Mouse (Mus musculus): ENCODE results near the gene Aspn. TPM values are rescaled to one million over a fixed set of nuclear protein-coding genes. Genes with fewer than 3 reads are reported as not detected.

The Aspn gene
- not detected for polyA plus RNA-seq (2021)

DNA sequence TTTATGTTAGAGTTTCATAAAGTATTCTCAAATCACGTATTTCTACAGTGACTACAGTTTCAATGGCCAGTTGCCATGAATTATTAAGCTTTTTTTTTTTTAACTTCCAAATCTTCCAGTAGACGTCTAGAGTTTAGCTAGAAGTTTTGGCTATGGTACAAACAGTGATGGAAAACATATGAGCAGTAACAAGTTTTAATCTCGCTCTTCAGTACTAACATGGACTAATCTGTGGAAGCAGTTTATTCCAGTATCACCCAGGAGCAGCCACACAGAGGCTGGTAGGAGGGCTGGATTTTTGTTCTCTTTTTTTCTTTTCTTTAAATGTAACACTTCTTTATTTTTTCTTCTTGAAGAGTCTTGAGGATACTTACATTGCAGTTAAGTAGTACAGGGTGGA, at the start of gene Aspn:
Gene Aspn, plus strand, starts transcription at position 165 of the 400 bp plus-strand sequence.
- no peak for DNase-seq (ENCODE audit: low read depth, low spot score)
- in situ Hi-C loops (cut with MboI; ENCODE audit: low pct_unique_long_range_greater_than_20kb), result no loop called here

DNA sequence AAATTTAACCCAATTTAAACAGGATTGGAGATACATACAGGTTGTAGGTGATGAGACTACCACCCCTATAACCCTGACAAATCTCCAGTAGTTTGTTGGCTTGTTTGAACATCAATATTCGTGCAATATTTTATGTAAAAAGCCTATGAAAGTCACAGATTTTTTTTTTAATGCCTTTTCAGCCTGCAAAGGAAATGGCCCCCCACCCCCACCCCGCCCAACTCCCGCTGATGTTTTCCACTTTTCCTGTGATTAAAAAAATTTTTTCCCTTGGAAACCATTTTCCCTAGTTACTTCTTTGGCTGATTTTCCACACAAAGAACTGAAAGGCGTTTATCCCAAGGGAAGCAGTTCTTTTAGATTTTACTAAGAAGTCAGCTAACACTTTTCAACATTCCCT, 39.7 kb upstream of the Aspn start, which contains the start of gene Ecm2:
Gene Ecm2, plus strand, starts transcription at position 301 of the 400 bp plus-strand sequence.
- ATAC-seq, result no peak
- CTCF ChIA-PET, result interaction anchor here (1.0 to 1.4 kb wide), 2 partner anchors 12 to 37 kb away, joined by 3 read pairs; partner anchors contain the start of gene Tes3-ps
- POLR2A ChIA-PET, result no interaction called here
- DNase-seq (ENCODE audit: low read depth, low spot score), result no peak
- TF ChIP-seq CTCF (IDR thresholded peaks at IDR 0.05), result no peak
- H3K27me3 ChIP-seq, result no peaks in the 10 kb centered on the region
- in situ Hi-C loops (cut with MboI; ENCODE audit: low pct_unique_long_range_greater_than_20kb), result no loop called here

More for the DNA sequence above, at the start of gene Aspn:
- no peak for TF ChIP-seq CTCF (IDR thresholded peaks at IDR 0.05)
- no peak for ATAC-seq
- POLR2A ChIA-PET, result interaction anchor here (0.6 kb wide), 1 partner anchor 201 kb away, joined by 4 read pairs; no protein-coding TSS in a partner anchor
- CTCF ChIA-PET, result interaction anchor here (0.8 kb wide), 1 partner anchor 82 kb away, joined by 3 read pairs; no protein-coding TSS in a partner anchor
- H3K27me3 ChIP-seq, result no peaks in the 10 kb centered on the region

DNA sequence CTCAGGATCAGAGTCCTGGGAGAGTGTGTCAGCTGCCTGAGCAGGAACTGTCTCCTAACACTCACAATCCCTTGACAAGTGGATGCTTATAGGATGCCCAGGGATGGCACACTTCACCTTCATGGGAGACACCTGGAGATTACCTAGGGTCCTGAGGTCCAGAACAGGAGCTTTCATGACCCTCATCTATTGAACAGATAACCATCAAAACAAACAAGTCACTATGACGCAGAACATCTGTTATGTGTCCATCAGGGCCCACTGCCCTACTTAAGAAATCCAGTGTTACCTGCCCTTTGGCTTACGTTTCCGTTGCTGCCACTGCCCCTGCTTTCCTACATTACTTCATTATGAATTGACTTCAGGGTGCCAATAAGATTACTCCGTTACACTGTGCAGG, 38.5 kb upstream of the Aspn start:
- no peaks in the 10 kb centered on the region for H3K27me3 ChIP-seq
- in situ Hi-C loops (cut with MboI; ENCODE audit: low pct_unique_long_range_greater_than_20kb), result no loop called here
- DNase-seq (ENCODE audit: low read depth, low spot score) (no peak), ATAC-seq (no peak)
- ChIA-PET POLR2A (no interaction called here), CTCF (interaction anchor here (1.4 kb wide), 1 partner anchor 13 kb away, joined by 3 read pairs; the partner anchor contains the start of gene Tes3-ps)
- no peak for TF ChIP-seq CTCF (IDR thresholded peaks at IDR 0.05)

DNA sequence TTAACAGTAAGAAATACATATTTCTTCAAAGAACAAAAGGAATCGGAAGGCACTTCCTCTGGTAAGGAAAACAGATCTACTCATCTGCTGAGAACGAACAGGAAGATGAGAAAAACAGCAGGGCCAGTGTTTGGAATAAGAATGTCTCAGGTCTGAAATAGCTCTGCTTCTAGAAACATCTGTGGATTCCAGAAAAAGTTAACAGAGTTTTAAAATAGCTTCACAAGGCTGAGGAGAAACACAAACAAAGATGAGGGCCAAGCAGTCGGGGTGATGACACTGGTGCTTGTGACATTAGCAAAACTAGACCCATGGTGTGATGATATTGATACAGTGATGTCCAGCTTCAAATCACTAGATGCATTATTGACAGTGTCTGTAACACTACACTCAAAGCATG, 37.1 kb upstream of the Aspn start:
- DNase-seq (ENCODE audit: low read depth, low spot score) (no peak), ATAC-seq (no peak)
- in situ Hi-C loops (cut with MboI; ENCODE audit: low pct_unique_long_range_greater_than_20kb), result no loop called here
- ChIA-PET POLR2A (interaction anchor here (0.6 kb wide), 1 partner anchor 23 kb away, joined by 3 read pairs; no protein-coding TSS in a partner anchor), CTCF (no interaction called here)
- TF ChIP-seq CTCF (IDR thresholded peaks at IDR 0.05), result no peak
- H3K27me3 ChIP-seq, result no peaks in the 10 kb centered on the region

DNA sequence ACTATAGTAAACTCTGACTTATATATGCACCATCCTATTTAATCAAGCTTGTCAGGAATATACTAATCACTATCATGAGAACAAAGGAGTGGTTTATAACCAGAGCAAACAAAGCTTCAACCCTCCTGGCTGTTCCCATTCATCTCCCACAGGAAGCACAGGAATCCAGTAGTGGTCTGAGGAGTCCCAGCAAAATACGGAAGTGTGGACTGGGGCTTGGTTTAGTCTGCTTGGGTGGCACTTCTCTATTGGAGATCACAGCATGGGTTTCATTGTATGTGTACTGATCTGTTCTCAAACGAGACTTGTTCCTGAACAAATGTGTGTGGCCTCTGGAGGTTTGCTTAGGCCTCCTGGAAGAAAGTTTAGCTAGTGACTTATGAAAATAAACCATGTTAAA, 25.5 kb upstream of the Aspn start:
- H3K27me3 ChIP-seq, result no peaks in the 10 kb centered on the region
- ATAC-seq (no peak), DNase-seq (ENCODE audit: low read depth, low spot score) (no peak)
- CTCF ChIA-PET, result interaction anchor here (0.9 kb wide), 2 partner anchors 13 to 26 kb away, joined by 3 to 4 read pairs; partner anchors contain the start of gene Tes3-ps
- POLR2A ChIA-PET, result no interaction called here
- TF ChIP-seq CTCF (IDR thresholded peaks at IDR 0.05), result no peak
- in situ Hi-C loops (cut with MboI; ENCODE audit: low pct_unique_long_range_greater_than_20kb), result no loop called here

DNA sequence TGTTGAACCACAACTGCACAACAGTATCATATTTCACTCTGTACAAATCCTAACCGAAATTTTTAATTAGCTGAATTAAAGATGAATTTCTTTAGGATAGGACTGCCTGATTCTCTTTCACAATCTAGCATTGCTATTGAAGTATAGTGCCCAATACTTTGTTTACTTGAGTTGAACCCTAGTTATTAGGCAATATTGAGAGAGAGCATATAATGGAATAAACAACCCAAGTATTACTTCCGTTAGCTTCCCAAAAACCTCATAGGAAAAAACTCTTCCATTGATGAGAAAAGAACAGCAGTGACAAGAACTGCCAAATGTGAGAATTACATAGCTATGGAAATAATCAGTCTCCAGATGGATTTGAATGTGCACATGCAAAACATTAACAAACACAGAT, 18.0 kb upstream of the Aspn start:
- DNase-seq (ENCODE audit: low read depth, low spot score) (no peak), ATAC-seq (no peak)
- CTCF ChIA-PET, result no interaction called here
- no peak for TF ChIP-seq CTCF (IDR thresholded peaks at IDR 0.05)
- H3K27me3 ChIP-seq, result no peaks in the 10 kb centered on the region
- in situ Hi-C loops (cut with MboI; ENCODE audit: low pct_unique_long_range_greater_than_20kb), result no loop called here
- POLR2A ChIA-PET, result interaction anchor here (0.7 kb wide), 1 partner anchor 25 kb away, joined by 3 read pairs; no protein-coding TSS in a partner anchor

DNA sequence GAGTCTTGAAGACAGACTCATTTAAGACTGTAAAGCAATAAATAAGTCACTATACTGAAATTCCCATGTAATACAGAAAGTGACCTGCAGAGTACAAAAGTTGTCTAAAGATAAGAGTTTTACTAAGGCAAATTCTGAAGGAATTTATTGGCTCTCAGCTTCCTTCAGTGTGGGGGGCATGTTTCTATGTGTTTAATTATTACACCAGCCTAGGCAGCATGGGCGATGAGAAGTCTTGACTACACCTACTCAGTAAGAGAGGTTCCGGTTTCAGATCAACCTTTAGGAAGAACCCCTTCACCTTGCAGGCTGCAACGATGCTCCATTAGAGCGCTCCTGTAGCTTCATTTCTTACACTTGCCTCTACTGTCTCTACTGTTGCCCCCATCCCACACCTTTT, 13.6 kb upstream of the Aspn start:
- in situ Hi-C loops (cut with MboI; ENCODE audit: low pct_unique_long_range_greater_than_20kb), result no loop called here
- ATAC-seq, result no peak
- no peaks in the 10 kb centered on the region for H3K27me3 ChIP-seq
- CTCF ChIA-PET, result interaction anchor here (1.4 to 1.5 kb wide), 2 partner anchors 10 to 12 kb away, joined by 4 read pairs; no protein-coding TSS in a partner anchor
- no peak for TF ChIP-seq CTCF (IDR thresholded peaks at IDR 0.05)
- no peak for DNase-seq (ENCODE audit: low read depth, low spot score)
- POLR2A ChIA-PET, result interaction anchor here (0.7 kb wide), 1 partner anchor 24 kb away, joined by 3 read pairs; no protein-coding TSS in a partner anchor

DNA sequence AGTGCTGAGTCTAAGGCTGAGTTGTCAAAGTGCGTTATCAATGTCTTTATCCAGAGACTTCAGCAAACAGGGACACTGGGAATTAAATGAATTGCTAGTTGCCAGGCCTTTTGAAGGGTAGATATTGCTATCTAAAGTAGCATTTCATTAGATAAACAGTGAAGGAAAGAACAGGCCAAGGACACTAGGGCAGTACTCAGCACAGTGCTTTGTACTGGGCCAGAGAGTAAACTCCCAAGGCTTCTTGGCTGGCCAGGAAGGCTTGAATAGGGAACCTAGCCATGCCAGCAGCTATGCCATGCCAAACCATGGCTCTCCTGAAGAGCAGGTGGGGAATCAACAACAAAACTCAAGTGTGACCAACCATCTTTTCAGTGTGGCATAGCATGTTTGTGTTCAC, 7.3 kb upstream of the Aspn start:
- in situ Hi-C loops (cut with MboI; ENCODE audit: low pct_unique_long_range_greater_than_20kb), result no loop called here
- ATAC-seq, result no peak
- ChIA-PET CTCF (no interaction called here), POLR2A (no interaction called here)
- DNase-seq (ENCODE audit: low read depth, low spot score), result no peak
- H3K27me3 ChIP-seq, result no peaks in the 10 kb centered on the region
- TF ChIP-seq CTCF (IDR thresholded peaks at IDR 0.05), result no peak

DNA sequence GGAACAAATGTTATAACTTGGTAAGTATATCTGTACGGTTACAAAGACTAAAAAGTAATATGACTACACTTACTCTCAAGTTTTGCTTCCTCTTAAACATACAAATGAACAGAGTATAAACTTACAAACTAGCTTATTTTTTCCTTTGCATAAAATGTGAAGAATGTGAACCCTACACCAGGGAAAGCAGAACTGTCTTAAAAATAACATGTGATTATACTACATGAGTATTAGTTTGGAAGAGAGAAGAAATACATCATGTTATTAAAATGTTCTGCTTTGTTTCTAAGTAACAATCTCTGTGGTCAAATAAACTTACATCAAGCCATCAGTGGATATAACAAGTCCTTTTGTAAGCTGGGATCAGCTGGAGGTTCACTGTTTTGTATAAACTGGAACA, 5.5 kb upstream of the Aspn start:
- in situ Hi-C loops (cut with MboI; ENCODE audit: low pct_unique_long_range_greater_than_20kb), result no loop called here
- ChIA-PET POLR2A (no interaction called here), CTCF (interaction anchor here (1.1 to 1.6 kb wide), 4 partner anchors 8 to 90 kb away, joined by 3 to 6 read pairs (median 4); no protein-coding TSS in a partner anchor)
- TF ChIP-seq CTCF (IDR thresholded peaks at IDR 0.05), result no peak
- no peak for ATAC-seq
- H3K27me3 ChIP-seq, result no peaks in the 10 kb centered on the region
- DNase-seq (ENCODE audit: low read depth, low spot score), result no peak

DNA sequence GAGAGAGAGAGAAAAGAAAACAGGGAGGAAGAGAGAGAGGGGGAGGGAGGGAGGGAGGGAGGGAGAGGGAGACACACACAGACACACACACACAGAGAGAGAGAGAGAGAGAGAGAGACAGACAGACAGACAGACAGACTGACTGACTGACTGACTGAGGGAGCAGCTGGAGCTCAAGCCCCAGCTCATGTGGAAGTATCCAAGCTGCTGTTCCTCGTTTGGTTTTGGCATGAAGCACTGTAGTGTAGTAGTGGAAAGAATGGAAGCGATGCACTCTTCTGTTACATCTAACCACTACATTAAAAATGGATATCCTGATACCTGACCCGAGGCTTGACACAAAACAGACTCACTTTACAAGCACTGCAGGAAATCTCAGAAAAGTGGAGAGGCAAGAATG, 1.4 kb downstream of the Aspn start:
- in situ Hi-C loops (cut with MboI; ENCODE audit: low pct_unique_long_range_greater_than_20kb), result no loop called here
- TF ChIP-seq CTCF (IDR thresholded peaks at IDR 0.05), result no peak
- ChIA-PET POLR2A (no interaction called here), CTCF (interaction anchor here (1.5 kb wide), 1 partner anchor 76 kb away, joined by 3 read pairs; no protein-coding TSS in a partner anchor)
- no peak for ATAC-seq
- no peaks in the 10 kb centered on the region for H3K27me3 ChIP-seq
- no peak for DNase-seq (ENCODE audit: low read depth, low spot score)

DNA sequence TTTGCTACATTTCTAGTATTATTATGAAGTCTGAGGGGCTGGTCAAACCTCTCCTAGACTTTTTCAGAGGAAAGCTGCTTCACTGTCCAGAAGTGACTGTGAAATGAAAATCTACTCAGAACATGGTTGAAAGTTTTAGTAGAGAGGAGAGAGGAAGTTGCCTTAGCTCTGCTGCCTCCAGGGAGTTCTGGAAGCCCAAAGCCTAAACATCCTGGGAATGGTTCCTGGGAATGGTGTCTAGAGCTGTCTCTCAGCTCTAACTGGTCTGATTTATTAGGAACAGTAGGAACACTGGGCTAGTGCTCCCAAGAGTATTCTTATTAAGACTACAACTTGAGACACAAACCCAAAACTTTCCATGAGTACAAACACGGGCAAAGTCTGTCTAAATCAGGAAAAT, 2.3 kb downstream of the Aspn start:
- DNase-seq (ENCODE audit: low read depth, low spot score), result no peak
- ATAC-seq, result no peak
- ChIA-PET POLR2A (no interaction called here), CTCF (interaction anchor here (1.1 to 1.5 kb wide), 2 partner anchors 8 to 77 kb away, joined by 3 to 6 read pairs; no protein-coding TSS in a partner anchor)
- in situ Hi-C loops (cut with MboI; ENCODE audit: low pct_unique_long_range_greater_than_20kb), result no loop called here
- no peaks in the 10 kb centered on the region for H3K27me3 ChIP-seq
- TF ChIP-seq CTCF (IDR thresholded peaks at IDR 0.05), result no peak
